Mouse (Mus musculus) liver, embryonic 15.5 days (tissue): ENCODE measurements around the gene Rnase9. TPM values are rescaled to one million over a fixed set of nuclear protein-coding genes. Genes with fewer than 3 reads are reported as not detected.

Experiments used
- ATAC-seq: fragments of 200-750 bp; cut with Nextera tagmentation; 2 replicates; pipeline ENCODE4 v1.8.0; 2017; ENCODE audit warnings: moderate number of reproducible peaks, mild to moderate bottlenecking, moderate library complexity; ENCODE audit not compliant: insufficient read depth
- H3K27ac ChIP-seq: fragments of 300-500 bp; sonication (generic); replicated peaks from 2 replicates; pipeline ENCODE4 v1.5.1; 2015; ENCODE audit warnings: mild to moderate bottlenecking, inconsistent platforms
- H3K27me3 ChIP-seq: fragments of 300-500 bp; sonication (generic); 2 replicates; pipeline ENCODE4 v1.6.1; 2015; ENCODE audit warnings: mild to moderate bottlenecking, inconsistent platforms
- H3K36me3 ChIP-seq: fragments of 300-500 bp; sonication (generic); replicated peaks from 2 replicates; pipeline ENCODE4 v1.6.1; 2015; ENCODE audit warnings: moderate library complexity, mild to moderate bottlenecking, inconsistent platforms
- H3K4me1 ChIP-seq: fragments of 300-500 bp; sonication (generic); replicated peaks from 2 replicates; pipeline ENCODE4 v1.6.1; 2015; ENCODE audit warnings: inconsistent platforms
- H3K4me2 ChIP-seq: fragments of 300-500 bp; sonication (generic); 2 replicates; pipeline ENCODE4 v1.6.1; 2015; ENCODE audit warnings: moderate library complexity, mild to moderate bottlenecking, inconsistent platforms
- H3K4me3 ChIP-seq: fragments of 300-500 bp; sonication (generic); replicated peaks from 2 replicates; pipeline ENCODE4 v1.5.1; 2015; ENCODE audit warnings: mild to moderate bottlenecking, inconsistent platforms
- H3K9ac ChIP-seq: fragments of 300-500 bp; sonication (generic); 2 replicates; pipeline ENCODE4 v1.6.1; 2015; ENCODE audit warnings: moderate library complexity, mild to moderate bottlenecking, inconsistent platforms
- H3K9me3 ChIP-seq: fragments of 300-500 bp; sonication (generic); replicated peaks from 2 replicates; pipeline ENCODE4 v1.6.1; 2016; ENCODE audit warnings: inconsistent platforms
- WGBS: fragments of 180-500 bp; shearing (Covaris S2); methylation state at CpG from one replicate; pipeline ENCODE4 v1.1.7; 2015; ENCODE audit warnings: mixed read lengths; ENCODE audit not compliant: insufficient replicate concordance; 5-methylcytosine and 5-hydroxymethylcytosine counted together
- polyA plus RNA-seq: library from polyadenylated mRNA; unstranded; fragments of >200 nt; fragmentation: Nextera tagmentation; extraction: Ambion mirVana; gene quantifications from 2 replicates; pipeline ENCODE4 v1.2.1, GENCODE M21; 2015

The Rnase9 gene
- polyA plus RNA-seq: not detected in 2 replicates

DNA sequence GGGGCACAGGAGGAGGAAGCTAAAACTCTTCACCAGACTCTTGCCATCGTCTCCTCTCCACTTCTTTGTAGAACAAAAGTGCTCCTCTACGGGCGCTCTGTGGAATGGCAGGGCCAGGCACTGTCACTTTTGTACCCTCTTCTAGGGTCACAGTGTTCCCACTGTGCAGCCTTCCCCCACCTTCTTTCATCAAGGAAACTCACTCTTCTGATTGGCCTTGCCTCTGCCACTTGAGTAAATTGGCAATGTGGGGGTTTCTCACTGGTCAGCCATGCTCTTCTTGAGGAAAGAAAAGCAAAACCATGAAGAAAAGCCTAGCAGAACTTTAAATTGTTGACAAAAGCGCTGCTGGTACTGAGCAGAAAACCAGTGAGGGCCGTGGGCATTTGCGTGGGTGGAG, at the start of gene Rnase9:
Gene Rnase9, minus strand, starts transcription at position 101 of the 400 bp plus-strand sequence.
- Histone ChIP-seq H3K9ac (no peak within 1 kb of the TSS), H3K4me1 (no peaks in the 10 kb centered on the region), H3K27me3 (no peaks in the 10 kb centered on the region), H3K27ac (no peak within 1 kb of the TSS), H3K4me2 (no peak within 1 kb of the TSS), H3K9me3 (no peaks in the 10 kb centered on the region), H3K36me3 (no peaks in the 10 kb centered on the region), H3K4me3 (no peak within 1 kb of the TSS)
- 68% methylated on average over 6 of the region's 6 CpGs for WGBS
- ATAC-seq: no peak

- under 1% methylated on average over 27 of the region's 27 CpGs for WGBS
- Histone ChIP-seq H3K4me1 (peaks cover 84% of the 10 kb centered on the region), H3K27ac (peak overlapping the region; percentile 81), H3K9me3 (no peaks in the 10 kb centered on the region), H3K27me3 (peaks cover 4% of the 10 kb centered on the region; the same call in 1 of the 2 replicates), H3K36me3 (no peaks in the 10 kb centered on the region), H3K4me2 (peak overlapping the region; percentile 90), H3K9ac (peak overlapping the region; percentile 49), H3K4me3 (peak overlapping the region; percentile 72)
- peak; percentile 10; the same call in 1 of the 2 replicates for ATAC-seq
Measured at GRCm38 (mm10) chr14:51090077-51090781, 48.6 kb upstream of the Rnase9 start.

- Histone ChIP-seq H3K4me1 (peaks cover 85% of the 10 kb centered on the region), H3K9ac (peak overlapping the region; percentile 49), H3K9me3 (no peaks in the 10 kb centered on the region), H3K4me2 (peak overlapping the region; percentile 90), H3K4me3 (peak overlapping the region; percentile 72), H3K27me3 (peaks cover 4% of the 10 kb centered on the region; the same call in 1 of the 2 replicates), H3K36me3 (no peaks in the 10 kb centered on the region), H3K27ac (peak overlapping the region; percentile 81)
- WGBS: under 1% methylated on average over 15 of the region's 15 CpGs
- ATAC-seq: no peak
Measured at GRCm38 (mm10) chr14:51089674-51090076, 48.0 kb upstream of the Rnase9 start.

- H3K4me2 ChIP-seq: peak overlapping the region; percentile 90
- no peaks in the 10 kb centered on the region for H3K9me3 ChIP-seq
- H3K27me3 ChIP-seq: peaks cover 7% of the 10 kb centered on the region
- H3K36me3 ChIP-seq: no peaks in the 10 kb centered on the region
- peak overlapping the region; percentile 81 for H3K27ac ChIP-seq
- peak overlapping the region; percentile 57 for H3K9ac ChIP-seq
- under 1% methylated on average over 34 of the region's 34 CpGs for WGBS
- H3K4me3 ChIP-seq: peak overlapping the region; percentile 72
- peaks cover 85% of the 10 kb centered on the region for H3K4me1 ChIP-seq
- ATAC-seq: peak; percentile 90
Measured at GRCm38 (mm10) chr14:51088970-51089673, 47.5 kb upstream of the Rnase9 start.

DNA sequence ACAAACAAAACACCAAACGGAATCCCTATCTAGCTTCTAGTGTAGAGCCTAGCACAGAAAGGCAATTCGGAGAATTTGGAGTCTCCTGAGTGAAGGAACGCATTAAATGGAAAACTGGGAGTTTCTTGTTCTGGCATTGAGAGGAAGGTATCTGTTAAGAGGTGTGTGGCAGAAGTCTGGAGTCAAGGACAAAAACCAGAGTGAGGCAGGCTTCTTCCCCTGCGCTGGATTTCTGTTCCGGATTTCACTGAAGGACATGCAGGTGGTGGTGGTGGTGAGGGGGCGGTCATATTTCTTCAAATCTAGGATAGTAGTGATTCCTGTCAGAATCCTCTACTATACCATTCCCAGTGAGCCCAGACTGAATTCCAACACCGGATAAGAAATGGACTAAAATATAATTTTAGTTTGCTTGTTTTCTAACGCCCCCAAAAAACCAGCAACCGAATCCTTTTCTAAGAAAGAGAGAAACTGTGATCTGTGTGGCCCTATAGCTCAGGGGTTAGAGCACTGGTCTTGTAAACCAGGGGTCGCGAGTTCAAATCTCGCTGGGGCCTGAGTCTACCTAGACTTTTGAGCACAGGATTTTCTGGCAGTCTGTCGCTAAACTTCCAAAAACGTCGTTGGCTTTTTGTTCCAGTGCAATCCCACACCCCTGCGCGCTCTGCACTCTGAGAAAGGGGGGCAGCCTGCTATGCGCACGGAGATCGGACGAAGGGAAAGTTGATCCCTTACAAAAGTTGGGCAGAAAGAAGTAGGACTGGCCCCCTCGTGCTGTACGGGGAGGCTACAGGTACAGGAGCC, 46.7 kb upstream of the Rnase9 start:
- Histone ChIP-seq H3K4me1 (peaks cover 85% of the 10 kb centered on the region), H3K36me3 (no peaks in the 10 kb centered on the region), H3K27ac (peak overlapping the region; percentile 81), H3K9me3 (no peaks in the 10 kb centered on the region), H3K4me3 (peak overlapping the region; percentile 72), H3K27me3 (peaks cover 15% of the 10 kb centered on the region), H3K9ac (peak overlapping the region; percentile 57), H3K4me2 (peak overlapping the region; percentile 90)
- ATAC-seq: peak; percentile 36
- 1% methylated on average over 23 of the region's 23 CpGs for WGBS

- Histone ChIP-seq H3K4me3 (peak overlapping the region; percentile 72), H3K36me3 (no peaks in the 10 kb centered on the region), H3K27me3 (peaks cover 21% of the 10 kb centered on the region), H3K27ac (no peak overlapping the region), H3K9ac (peak overlapping the region; percentile 57; the same call in 1 of the 2 replicates), H3K9me3 (no peaks in the 10 kb centered on the region), H3K4me2 (peak overlapping the region; percentile 90), H3K4me1 (peaks cover 90% of the 10 kb centered on the region)
- no peak for ATAC-seq
- 12% methylated on average over 9 of the region's 9 CpGs for WGBS
Measured at GRCm38 (mm10) chr14:51087762-51088161, 46.1 kb upstream of the Rnase9 start.

GRCm38 (mm10) chr14:51085911-51086310, 44.2 kb upstream of the Rnase9 start:
- WGBS: 59% methylated on average over 4 of the region's 4 CpGs
- Histone ChIP-seq H3K4me1 (peaks cover 77% of the 10 kb centered on the region), H3K9me3 (no peaks in the 10 kb centered on the region), H3K27ac (no peak overlapping the region), H3K27me3 (peaks cover 34% of the 10 kb centered on the region), H3K9ac (no peak overlapping the region), H3K4me3 (no peak overlapping the region), H3K4me2 (no peak overlapping the region), H3K36me3 (no peaks in the 10 kb centered on the region)
- ATAC-seq: no peak

GRCm38 (mm10) chr14:51085086-51085485, 43.4 kb upstream of the Rnase9 start:
- no peak overlapping the region for H3K4me3 ChIP-seq
- WGBS: 80% methylated on average over 2 of the region's 2 CpGs
- no peak overlapping the region for H3K9ac ChIP-seq
- ATAC-seq: no peak
- H3K4me1 ChIP-seq: peaks cover 70% of the 10 kb centered on the region
- no peaks in the 10 kb centered on the region for H3K9me3 ChIP-seq
- peaks cover 43% of the 10 kb centered on the region for H3K27me3 ChIP-seq
- H3K27ac ChIP-seq: no peak overlapping the region
- peak overlapping the region; percentile 19; the same call in 1 of the 2 replicates for H3K4me2 ChIP-seq
- H3K36me3 ChIP-seq: no peaks in the 10 kb centered on the region

- H3K4me1 ChIP-seq: peaks cover 63% of the 10 kb centered on the region
- no peaks in the 10 kb centered on the region for H3K36me3 ChIP-seq
- peak overlapping the region; percentile 57 for H3K4me3 ChIP-seq
- H3K9me3 ChIP-seq: no peaks in the 10 kb centered on the region
- 7% methylated on average over 7 of the region's 7 CpGs for WGBS
- H3K27me3 ChIP-seq: peaks cover 49% of the 10 kb centered on the region
- H3K27ac ChIP-seq: no peak overlapping the region
- no peak for ATAC-seq
- H3K4me2 ChIP-seq: peak overlapping the region; percentile 68
- H3K9ac ChIP-seq: no peak overlapping the region
Measured at GRCm38 (mm10) chr14:51083805-51084204, 42.1 kb upstream of the Rnase9 start.

DNA sequence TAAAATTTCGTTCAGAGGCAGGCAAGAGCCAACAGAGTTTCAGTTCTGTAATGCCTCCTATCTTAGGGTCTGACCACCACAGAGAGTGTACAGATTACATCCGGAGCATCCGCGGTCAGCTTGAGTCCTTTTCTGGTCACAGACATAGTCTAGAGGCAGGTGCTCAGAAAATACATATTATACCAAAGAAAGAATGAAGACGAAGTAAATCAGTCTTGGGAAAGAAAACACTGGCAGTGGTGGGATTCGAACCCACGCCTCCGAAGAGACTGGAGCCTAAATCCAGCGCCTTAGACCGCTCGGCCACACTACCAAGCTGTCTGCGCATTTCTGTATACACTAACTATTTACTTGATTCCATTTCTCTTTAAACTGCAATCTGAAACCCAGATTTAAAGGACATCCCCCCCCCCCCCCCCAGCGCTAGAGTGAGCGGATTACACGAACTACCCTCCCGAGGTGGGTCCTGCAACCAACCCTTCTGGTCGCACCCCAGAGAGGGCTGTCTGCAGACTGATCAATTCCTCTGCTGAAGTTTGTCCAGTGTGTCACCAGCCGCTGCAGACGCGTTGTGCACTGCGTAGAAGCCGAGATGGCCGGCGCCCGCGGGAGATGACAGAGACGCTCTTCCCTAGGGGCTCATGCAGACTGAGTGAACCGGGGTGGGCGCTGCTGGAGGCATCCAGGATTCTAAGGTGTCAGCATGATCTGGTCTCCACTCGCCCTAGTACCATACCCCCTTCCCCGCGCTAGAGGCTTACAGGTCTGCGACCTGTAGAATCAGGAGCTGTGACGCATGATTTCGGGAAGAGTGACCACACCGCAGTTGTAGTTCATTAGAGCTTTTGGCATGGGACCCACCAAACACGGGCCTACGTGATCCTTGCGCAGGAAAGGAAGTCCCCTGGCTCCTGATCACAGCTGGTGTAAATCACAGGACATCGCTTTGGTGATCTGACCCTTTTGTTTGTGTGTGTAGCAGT, 41.2 kb upstream of the Rnase9 start:
- peak overlapping the region; percentile 57 for H3K4me3 ChIP-seq
- 1% methylated on average over 40 of the region's 40 CpGs for WGBS
- peak overlapping the region; percentile 68 for H3K4me2 ChIP-seq
- H3K9ac ChIP-seq: peak overlapping the region; percentile 40; the same call in 1 of the 2 replicates
- peaks cover 55% of the 10 kb centered on the region for H3K4me1 ChIP-seq
- no peaks in the 10 kb centered on the region for H3K9me3 ChIP-seq
- no peak overlapping the region for H3K27ac ChIP-seq
- peaks cover 49% of the 10 kb centered on the region for H3K27me3 ChIP-seq
- no peaks in the 10 kb centered on the region for H3K36me3 ChIP-seq
- peak; percentile 56 for ATAC-seq
